Mouse (Mus musculus) small intestine, adult 2 months (tissue): Measurements from ENCODE around the gene Apba2. TPM values are rescaled to one million over a fixed set of nuclear protein-coding genes. Genes with fewer than 3 reads are reported as not detected.

Experiments used
- H3K27ac ChIP-seq: fragments of 200-500 bp; 2 replicates; pipeline ENCODE4 v1.5.1; 2012; ENCODE audit warnings: low read depth, low read length, control low read depth, inconsistent platforms; ENCODE audit not compliant: insufficient read depth
- H3K27me3 ChIP-seq: fragments of 200-500 bp; 2 replicates; pipeline ENCODE4 v1.6.1; 2012; ENCODE audit warnings: mild to moderate bottlenecking, moderate library complexity, low read length, inconsistent platforms; ENCODE audit not compliant: control insufficient read depth, insufficient read depth
- H3K36me3 ChIP-seq: fragments of 200-500 bp; 2 replicates; pipeline ENCODE4 v1.6.1; 2012; ENCODE audit warnings: mild to moderate bottlenecking, low read length, control low read depth, inconsistent platforms; ENCODE audit not compliant: control insufficient read depth, insufficient read depth
- H3K4me1 ChIP-seq: fragments of 200-500 bp; 2 replicates; pipeline ENCODE4 v1.6.1; 2012; ENCODE audit warnings: low read length, inconsistent platforms, mixed read lengths; ENCODE audit not compliant: control insufficient read depth, insufficient read depth, insufficient read length
- H3K4me3 ChIP-seq: fragments of 200-500 bp; 2 replicates; pipeline ENCODE4 v1.5.1; 2012; ENCODE audit warnings: low read depth, mild to moderate bottlenecking, control low read depth, inconsistent platforms, low read length, moderate library complexity
- CTCF ChIP-seq: fragments of 200-500 bp; IDR thresholded peaks from 2 replicates; pipeline ENCODE4 v1.5.1; 2012; ENCODE audit warnings: low read depth, mild to moderate bottlenecking, control low read depth, inconsistent platforms, low read length, moderate library complexity, mixed read lengths; ENCODE audit not compliant: insufficient replicate concordance, insufficient read length; ENCODE audit errors: extremely low read depth
- POLR2A ChIP-seq: fragments of 200-500 bp; IDR thresholded peaks from 2 replicates; pipeline ENCODE4 v1.6.1; 2012; ENCODE audit warnings: low read depth, mild to moderate bottlenecking, control low read depth, inconsistent platforms, low read length, moderate library complexity
- WGBS: fragments of 180-500 bp; shearing (Covaris S2); methylation state at CpG from one replicate; pipeline ENCODE4 v1.1.7; 2018; 5-methylcytosine and 5-hydroxymethylcytosine counted together
- polyA plus RNA-seq: library from polyadenylated mRNA; depleted of rRNA; stranded (reverse); fragments of >200 nt; gene quantifications from 2 replicates; pipeline ENCODE4 v1.2.3, GENCODE M21; 2012

Apba2 gene
- polyA plus RNA-seq, 1 experiment = 3.0 TPM

- H3K27me3 ChIP-seq = no peaks in the 10 kb centered on the region
- WGBS = 69% methylated on average over 3 of the region's 3 CpGs
- no peak for TF ChIP-seq CTCF
- TF ChIP-seq POLR2A = no peak
- H3K4me1 ChIP-seq = no peaks in the 10 kb centered on the region
- H3K36me3 ChIP-seq = no peaks in the 10 kb centered on the region
- H3K4me3 ChIP-seq = no peak overlapping the region
- no peak overlapping the region for H3K27ac ChIP-seq
Measured at GRCm38 (mm10) chr7:64723313-64723712, 221.8 kb downstream of the Apba2 start.

- H3K4me3 ChIP-seq = no peak overlapping the region
- H3K27me3 ChIP-seq = no peaks in the 10 kb centered on the region
- H3K27ac ChIP-seq = no peak overlapping the region
- no peak for TF ChIP-seq POLR2A
- TF ChIP-seq CTCF = no peak
- no peaks in the 10 kb centered on the region for H3K36me3 ChIP-seq
- WGBS = 40% methylated on average over 1 of the region's 1 CpGs
- H3K4me1 ChIP-seq = no peaks in the 10 kb centered on the region
Measured at GRCm38 (mm10) chr7:64724409-64724808, 222.9 kb downstream of the Apba2 start.

GRCm38 (mm10) chr7:64725967-64726695 lies 224.6 kb downstream of the Apba2 start:
- no peak overlapping the region for H3K4me3 ChIP-seq
- TF ChIP-seq POLR2A (no peak), CTCF (no peak)
- no peaks in the 10 kb centered on the region for H3K27me3 ChIP-seq
- no peaks in the 10 kb centered on the region for H3K4me1 ChIP-seq
- H3K27ac ChIP-seq = no peak overlapping the region
- H3K36me3 ChIP-seq = no peaks in the 10 kb centered on the region
- WGBS = 75% methylated on average over 6 of the region's 6 CpGs

GRCm38 (mm10) chr7:64728181-64728591 lies 226.7 kb downstream of the Apba2 start:
- H3K4me1 ChIP-seq = no peaks in the 10 kb centered on the region
- TF ChIP-seq POLR2A (no peak), CTCF (no peak)
- no peak overlapping the region for H3K4me3 ChIP-seq
- no peaks in the 10 kb centered on the region for H3K36me3 ChIP-seq
- H3K27me3 ChIP-seq = no peaks in the 10 kb centered on the region
- no peak overlapping the region for H3K27ac ChIP-seq
- 68% methylated on average over 5 of the region's 5 CpGs for WGBS

GRCm38 (mm10) chr7:64728816-64729215 lies 227.3 kb downstream of the Apba2 start:
- TF ChIP-seq CTCF (no peak), POLR2A (no peak)
- Histone ChIP-seq H3K4me1 (no peaks in the 10 kb centered on the region), H3K27me3 (no peaks in the 10 kb centered on the region), H3K27ac (no peak overlapping the region), H3K36me3 (no peaks in the 10 kb centered on the region), H3K4me3 (no peak overlapping the region)
- 39% methylated on average over 3 of the region's 3 CpGs for WGBS

GRCm38 (mm10) chr7:64729785-64730184 lies 228.3 kb downstream of the Apba2 start:
- H3K36me3 ChIP-seq = no peaks in the 10 kb centered on the region
- WGBS = 23% methylated on average over 7 of the region's 7 CpGs

GRCm38 (mm10) chr7:64739131-64739530 lies 237.6 kb downstream of the Apba2 start:
- TF ChIP-seq POLR2A = no peak
- TF ChIP-seq CTCF = no peak
- Histone ChIP-seq H3K36me3 (no peaks in the 10 kb centered on the region), H3K4me3 (no peak overlapping the region), H3K27me3 (no peaks in the 10 kb centered on the region), H3K4me1 (no peaks in the 10 kb centered on the region), H3K27ac (no peak overlapping the region)
- 75% methylated on average over 11 of the region's 11 CpGs for WGBS

More at GRCm38 (mm10) chr7:64729785-64730184, 228.3 kb downstream of the Apba2 start:
- TF ChIP-seq POLR2A (no peak), CTCF (peak; percentile 44; the same call in 1 of the 2 replicates)
- no peak overlapping the region for H3K4me3 ChIP-seq
- no peaks in the 10 kb centered on the region for H3K27me3 ChIP-seq
- H3K27ac ChIP-seq = no peak overlapping the region
- H3K4me1 ChIP-seq = no peaks in the 10 kb centered on the region
